Mouse (Mus musculus) hindbrain, postnatal 0 days (tissue): ENCODE results near the gene Son. TPM values are rescaled to one million over a fixed set of nuclear protein-coding genes. Genes with fewer than 3 reads are reported as not detected.
A peak's percentile ranks its signal among the peaks of the same experiment; 100 is the strongest.

Experiments
- ATAC-seq: fragments of 200-750 bp; cut with Nextera tagmentation; 2 replicates; pipeline ENCODE4 v1.8.0; 2017; ENCODE audit warnings: mild to moderate bottlenecking, moderate TSS enrichment, moderate library complexity
- DNase-seq: peaks from one replicate; pipeline ENCODE4 v3.0.0-alpha.2; 2015; ENCODE audit warnings: low spot score
- H3K27ac ChIP-seq: fragments of 300-500 bp; sonication (generic); 2 replicates; pipeline ENCODE4 v1.5.1; 2014; ENCODE audit warnings: mild to moderate bottlenecking
- H3K27me3 ChIP-seq: fragments of 300-500 bp; sonication (generic); 2 replicates; pipeline ENCODE4 v1.6.1; 2014; ENCODE audit warnings: low read length, mixed read lengths; ENCODE audit not compliant: insufficient read depth
- H3K36me3 ChIP-seq: fragments of 300-500 bp; sonication (generic); 2 replicates; pipeline ENCODE4 v1.6.1; 2014; ENCODE audit warnings: low read length, mixed read lengths; ENCODE audit not compliant: insufficient read depth
- H3K4me1 ChIP-seq: fragments of 300-500 bp; sonication (generic); 2 replicates; pipeline ENCODE4 v1.6.1; 2014; ENCODE audit warnings: antibody characterized with exemption, low read length, mixed read lengths; ENCODE audit not compliant: insufficient read depth
- H3K4me2 ChIP-seq: fragments of 300-500 bp; sonication (generic); 2 replicates; pipeline ENCODE4 v1.6.1; 2014; ENCODE audit warnings: low read depth, mild to moderate bottlenecking, low read length, moderate library complexity, mixed read lengths
- H3K4me3 ChIP-seq: fragments of 300-500 bp; sonication (generic); 2 replicates; pipeline ENCODE4 v1.5.1; 2014; ENCODE audit warnings: low read length
- H3K9ac ChIP-seq: fragments of 300-500 bp; sonication (generic); replicated peaks from 2 replicates; pipeline ENCODE4 v1.6.1; 2014; ENCODE audit warnings: mild to moderate bottlenecking, low read length, moderate library complexity, mixed read lengths
- H3K9me3 ChIP-seq: fragments of 300-500 bp; sonication (generic); 2 replicates; pipeline ENCODE4 v1.6.1; 2016; ENCODE audit warnings: low read length, mixed read lengths
- CTCF ChIP-seq: IDR thresholded peaks from 2 replicates; pipeline ENCODE4 v1.5.1; 2016; ENCODE audit warnings: antibody characterized with exemption, control low read depth, low read depth
- WGBS: fragments of 180-500 bp; shearing (Covaris S2); extraction: QIAGEN DNeasy Blood & Tissue Kit; methylation state at CpG from one replicate; pipeline ENCODE4 v1.1.7; 2014; 5-methylcytosine and 5-hydroxymethylcytosine counted together
- polyA plus RNA-seq: library from polyadenylated mRNA; unstranded; fragments of >200 nt; fragmentation: Nextera tagmentation; extraction: Ambion mirVana; gene quantifications from 2 replicates; pipeline ENCODE4 v1.2.1, GENCODE M21; 2015
- total RNA-seq: library from RNA; depleted of rRNA; stranded (reverse); fragments of >200 nt; gene quantifications from 2 replicates; pipeline ENCODE4 v1.2.3, GENCODE M21; 2014; rRNA removed

The Son gene
- total and polyA plus RNA-seq, 2 experiments from 2014 or later: 95.3 to 246 TPM

DNA sequence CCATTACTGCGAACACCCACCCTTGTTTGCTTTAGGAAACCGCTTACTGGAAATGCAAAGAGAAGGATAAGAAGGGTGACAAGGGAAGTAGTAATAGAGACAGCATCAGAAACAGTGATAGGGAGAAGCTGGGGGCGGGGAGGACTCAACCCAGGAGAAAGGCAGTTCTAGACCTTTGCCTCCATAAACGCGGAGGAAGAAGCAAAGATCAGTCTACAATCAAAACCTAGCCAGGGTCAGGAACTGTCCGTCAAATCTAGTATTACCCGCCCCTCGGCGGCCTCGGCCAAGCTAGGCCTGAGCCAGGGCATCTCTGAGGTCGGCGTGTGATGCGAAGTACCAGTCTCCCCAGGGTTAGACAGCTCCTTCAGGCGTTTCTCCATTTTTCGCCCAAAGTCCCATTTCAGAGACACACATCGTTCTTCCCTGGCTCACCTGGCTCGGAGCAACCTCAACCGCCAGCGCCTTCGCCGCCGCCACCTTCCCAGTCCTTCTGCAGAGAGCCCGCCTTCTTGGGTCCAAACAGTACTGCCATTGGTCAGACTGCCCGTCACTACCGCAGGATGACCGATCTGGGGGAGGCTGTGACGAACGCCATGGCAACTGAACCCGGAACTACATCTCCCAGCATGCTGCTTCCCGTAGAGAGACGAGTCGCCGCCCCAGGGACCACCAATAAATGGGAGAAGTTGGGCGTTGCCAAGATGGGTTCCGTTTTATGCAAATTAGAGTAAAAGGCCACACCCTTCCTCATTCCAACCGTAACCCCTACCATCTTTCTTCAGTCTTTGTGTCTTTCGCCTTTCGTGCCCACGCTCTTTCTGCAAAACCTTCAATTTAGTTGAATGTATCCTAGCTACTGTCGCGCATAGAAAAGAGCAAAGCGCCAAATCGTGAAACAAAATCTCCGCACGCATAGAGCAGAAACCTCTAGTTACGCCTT, 81.1 kb downstream of the Son start, which contains the start of gene Cryzl1:
Gene Cryzl1 (minus strand): TSS at position 853 of the 943 bp plus-strand sequence.
- DNase-seq (peak; percentile 99), ATAC-seq (peak; percentile 94)
- WGBS: under 1% methylated on average over 46 of the region's 46 CpGs
- Histone ChIP-seq H3K9me3 (no peaks in the 10 kb centered on the region), H3K4me2 (peak within 1 kb of the TSS; percentile 72), H3K36me3 (no peaks in the 10 kb centered on the region), H3K4me3 (peak within 1 kb of the TSS; percentile 71), H3K27ac (peak within 1 kb of the TSS; percentile 96), H3K4me1 (peaks cover 3% of the 10 kb centered on the region; the same call in 1 of the 2 replicates), H3K9ac (peak within 1 kb of the TSS; percentile 83), H3K27me3 (no peaks in the 10 kb centered on the region)
- no peak for TF ChIP-seq CTCF

Other genes with a start within 250 kb of the Son start
- 4.2 and 7.1 TPM in 2 replicates for gene Il10rb, start 241.3 kb upstream of the Son start, total RNA-seq
- gene Il10rb, start 241.3 kb upstream of the Son start, polyA plus RNA-seq: 14.6 and 14.8 TPM in 2 replicates
- gene Ifnar1, start 162.3 kb upstream of the Son start, total RNA-seq: 53.1 and 60.5 TPM in 2 replicates
- 33.6 and 34.1 TPM in 2 replicates for gene Ifnar1, start 162.3 kb upstream of the Son start, polyA plus RNA-seq
- gene Ifngr2, start 100.4 kb upstream of the Son start, total RNA-seq: 53.1 and 68.4 TPM in 2 replicates
- 131 and 140 TPM in 2 replicates for gene Ifngr2, start 100.4 kb upstream of the Son start, polyA plus RNA-seq
- gene Tmem50b, start 49.7 kb upstream of the Son start, total RNA-seq: 79.6 and 93.3 TPM in 2 replicates
- 107 and 114 TPM in 2 replicates for gene Tmem50b, start 49.7 kb upstream of the Son start, polyA plus RNA-seq
- gene Dnajc28, start 28.5 kb upstream of the Son start, total RNA-seq: 1.7 and 5.3 TPM in 2 replicates
- 2.9 and 3.8 TPM in 2 replicates for gene Dnajc28, start 28.5 kb upstream of the Son start, polyA plus RNA-seq
- 40.9 and 50.2 TPM in 2 replicates for gene Gart, start 554 bp upstream of the Son start, total RNA-seq
- gene Gart, start 554 bp upstream of the Son start, polyA plus RNA-seq: 46.2 and 46.6 TPM in 2 replicates
- 20.4 and 24.2 TPM in 2 replicates for gene Donson, start 41.3 kb downstream of the Son start, total RNA-seq
- 15.3 and 15.7 TPM in 2 replicates for gene Donson, start 41.3 kb downstream of the Son start, polyA plus RNA-seq
- 28.4 and 67.3 TPM in 2 replicates for gene Cryzl1, start 81.5 kb downstream of the Son start, total RNA-seq
- gene Cryzl1, start 81.5 kb downstream of the Son start, polyA plus RNA-seq: 88.0 and 101 TPM in 2 replicates
- 65.1 and 69.5 TPM in 2 replicates for gene Itsn1, start 81.8 kb downstream of the Son start, total RNA-seq
- gene Itsn1, start 81.8 kb downstream of the Son start, polyA plus RNA-seq: 33.6 and 34.8 TPM in 2 replicates